Mouse (Mus musculus): ENCODE data around the gene Pofut1. TPM values are rescaled to one million over a fixed set of nuclear protein-coding genes. Genes with fewer than 3 reads are reported as not detected.
"Not testable (repeated sequence)": the region's sequence is repeated elsewhere in the genome, so short reads cannot be mapped to it uniquely, and the experiment has no call there.

Pofut1 gene
- polyA plus RNA-seq, 1 experiment from 2014 or later, result 9.0 TPM

GRCm38 (mm10) chr2:153274919-153275247 is 33.5 kb downstream of the Pofut1 start:
- WGBS, result 81% methylated on average over 6 of the region's 6 CpGs
- ATAC-seq (ENCODE audit: low FRiP score, low TSS enrichment), result no peak
- Histone ChIP-seq H3K4me3 (ENCODE audit: low read length) (no peak overlapping the region), H3K27me3 (ENCODE audit: control insufficient read depth, insufficient read depth, low read length) (no peaks in the 10 kb centered on the region), H3K9me3 (ENCODE audit: control insufficient read depth, low read length) (no peaks in the 10 kb centered on the region), H3K4me2 (replicated peaks; ENCODE audit: low read depth, low read length) (no peak overlapping the region), H3K36me3 (ENCODE audit: control insufficient read depth, insufficient read depth, low read length) (no peaks in the 10 kb centered on the region), H3K4me1 (ENCODE audit: control insufficient read depth, insufficient read depth, low read length) (no peaks in the 10 kb centered on the region), H3K9ac (ENCODE audit: low read depth, low read length) (no peak overlapping the region), H3K27ac (ENCODE audit: low read depth, low read length) (no peak overlapping the region)

- H3K4me1 ChIP-seq (ENCODE audit: control insufficient read depth, insufficient read depth, low read length); ATAC-seq (ENCODE audit: low FRiP score, low TSS enrichment); H3K27me3 ChIP-seq (ENCODE audit: control insufficient read depth, insufficient read depth, low read length); H3K9ac ChIP-seq (ENCODE audit: low read depth, low read length); H3K9me3 ChIP-seq (ENCODE audit: control insufficient read depth, low read length); H3K36me3 ChIP-seq (ENCODE audit: control insufficient read depth, insufficient read depth, low read length); H3K4me2 ChIP-seq (replicated peaks; ENCODE audit: low read depth, low read length); H3K27ac ChIP-seq (ENCODE audit: low read depth, low read length); H3K4me3 ChIP-seq (ENCODE audit: low read length): not testable (repeated sequence)
- 70% methylated on average over 3 of the region's 3 CpGs for WGBS
These were observed 34.2 kb downstream of the Pofut1 start for GRCm38 (mm10) chr2:153275577-153275976.

GRCm38 (mm10) chr2:153276440-153276839 is 35.1 kb downstream of the Pofut1 start:
- no peak for ATAC-seq (ENCODE audit: low FRiP score, low TSS enrichment)
- Histone ChIP-seq H3K9me3 (ENCODE audit: control insufficient read depth, low read length) (no peaks in the 10 kb centered on the region), H3K4me2 (replicated peaks; ENCODE audit: low read depth, low read length) (no peak overlapping the region), H3K36me3 (ENCODE audit: control insufficient read depth, insufficient read depth, low read length) (no peaks in the 10 kb centered on the region), H3K27me3 (ENCODE audit: control insufficient read depth, insufficient read depth, low read length) (no peaks in the 10 kb centered on the region), H3K4me3 (ENCODE audit: low read length) (no peak overlapping the region), H3K4me1 (ENCODE audit: control insufficient read depth, insufficient read depth, low read length) (no peaks in the 10 kb centered on the region), H3K27ac (ENCODE audit: low read depth, low read length) (no peak overlapping the region), H3K9ac (ENCODE audit: low read depth, low read length) (no peak overlapping the region)
- 91% methylated on average over 8 of the region's 8 CpGs for WGBS

GRCm38 (mm10) chr2:153276846-153277245 is 35.5 kb downstream of the Pofut1 start:
- not testable (repeated sequence) for H3K4me2 ChIP-seq (replicated peaks; ENCODE audit: low read depth, low read length); H3K27me3 ChIP-seq (ENCODE audit: control insufficient read depth, insufficient read depth, low read length); H3K4me1 ChIP-seq (ENCODE audit: control insufficient read depth, insufficient read depth, low read length); H3K9me3 ChIP-seq (ENCODE audit: control insufficient read depth, low read length); H3K4me3 ChIP-seq (ENCODE audit: low read length); ATAC-seq (ENCODE audit: low FRiP score, low TSS enrichment); H3K36me3 ChIP-seq (ENCODE audit: control insufficient read depth, insufficient read depth, low read length); H3K27ac ChIP-seq (ENCODE audit: low read depth, low read length); H3K9ac ChIP-seq (ENCODE audit: low read depth, low read length)
- 93% methylated on average over 5 of the region's 5 CpGs for WGBS

DNA sequence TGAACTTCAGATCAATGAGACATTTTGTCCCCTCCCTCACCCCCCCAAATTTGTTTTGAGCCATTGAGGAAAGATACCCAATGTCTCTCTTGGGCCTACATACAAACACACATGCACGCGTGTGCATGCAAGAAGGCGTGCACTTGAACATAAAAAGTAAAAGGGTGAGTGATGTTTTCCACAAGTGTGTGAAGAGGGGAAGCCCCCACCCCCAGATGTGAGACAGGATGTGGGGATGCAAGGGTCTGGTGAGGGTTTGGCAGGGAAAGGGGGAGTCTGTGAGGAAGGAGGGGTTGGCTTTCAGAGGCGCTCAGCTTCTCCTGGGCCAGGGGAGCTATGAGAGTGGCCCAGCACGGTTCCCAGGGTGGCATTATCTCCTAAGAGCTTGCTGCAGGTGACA is 37.0 kb downstream of the Pofut1 start:
- H3K4me1 ChIP-seq (ENCODE audit: control insufficient read depth, insufficient read depth, low read length), result no peaks in the 10 kb centered on the region
- no peak overlapping the region for H3K9ac ChIP-seq (ENCODE audit: low read depth, low read length)
- WGBS, result 85% methylated on average over 5 of the region's 5 CpGs
- no peaks in the 10 kb centered on the region for H3K9me3 ChIP-seq (ENCODE audit: control insufficient read depth, low read length)
- no peak overlapping the region for H3K4me2 ChIP-seq (replicated peaks; ENCODE audit: low read depth, low read length)
- H3K27ac ChIP-seq (ENCODE audit: low read depth, low read length), result no peak overlapping the region
- H3K27me3 ChIP-seq (ENCODE audit: control insufficient read depth, insufficient read depth, low read length), result no peaks in the 10 kb centered on the region
- H3K4me3 ChIP-seq (ENCODE audit: low read length), result no peak overlapping the region
- no peak for ATAC-seq (ENCODE audit: low FRiP score, low TSS enrichment)
- no peaks in the 10 kb centered on the region for H3K36me3 ChIP-seq (ENCODE audit: control insufficient read depth, insufficient read depth, low read length)

DNA sequence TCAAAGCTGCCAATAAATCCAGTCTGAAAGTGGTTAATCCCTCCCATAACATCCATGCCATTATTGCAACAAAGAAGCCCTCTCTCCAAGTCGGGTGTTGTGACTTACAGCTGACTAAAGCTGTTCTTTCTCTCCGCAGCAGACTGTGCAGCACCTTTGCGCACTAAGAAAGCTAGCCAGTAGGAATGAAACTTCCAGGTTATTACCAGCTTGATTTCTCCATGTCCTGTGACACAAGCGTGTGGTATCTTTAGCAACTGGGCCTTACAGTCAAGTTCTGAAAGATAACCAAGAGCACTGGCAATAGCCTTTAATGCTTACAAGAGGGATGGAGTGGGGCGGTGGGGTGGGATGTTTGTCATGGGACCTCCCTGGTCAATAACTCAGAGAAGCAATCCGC is 42.6 kb downstream of the Pofut1 start:
- WGBS, result 87% methylated on average over 6 of the region's 6 CpGs
- H3K4me2 ChIP-seq (replicated peaks; ENCODE audit: low read depth, low read length), result no peak overlapping the region
- no peak overlapping the region for H3K9ac ChIP-seq (ENCODE audit: low read depth, low read length)
- no peaks in the 10 kb centered on the region for H3K9me3 ChIP-seq (ENCODE audit: control insufficient read depth, low read length)
- 0 out of 2 replicates have a peak, but pooled peaks cover 7% of the 10 kb centered on the region for H3K4me1 ChIP-seq (ENCODE audit: control insufficient read depth, insufficient read depth, low read length)
- no peak overlapping the region for H3K4me3 ChIP-seq (ENCODE audit: low read length)
- H3K36me3 ChIP-seq (ENCODE audit: control insufficient read depth, insufficient read depth, low read length), result no peaks in the 10 kb centered on the region
- H3K27me3 ChIP-seq (ENCODE audit: control insufficient read depth, insufficient read depth, low read length), result no peaks in the 10 kb centered on the region
- no peak overlapping the region for H3K27ac ChIP-seq (ENCODE audit: low read depth, low read length)
- no peak for ATAC-seq (ENCODE audit: low FRiP score, low TSS enrichment)

GRCm38 (mm10) chr2:153286524-153286923 is 45.2 kb downstream of the Pofut1 start:
- no peak overlapping the region for H3K4me3 ChIP-seq (ENCODE audit: low read length)
- no peak overlapping the region for H3K27ac ChIP-seq (ENCODE audit: low read depth, low read length)
- H3K9me3 ChIP-seq (ENCODE audit: control insufficient read depth, low read length), result no peaks in the 10 kb centered on the region
- H3K4me2 ChIP-seq (replicated peaks; ENCODE audit: low read depth, low read length), result no peak overlapping the region
- WGBS, result 88% methylated on average over 4 of the region's 4 CpGs
- H3K4me1 ChIP-seq (ENCODE audit: control insufficient read depth, insufficient read depth, low read length), result peaks cover 7% of the 10 kb centered on the region; the same call in 1 of the 2 replicates
- H3K27me3 ChIP-seq (ENCODE audit: control insufficient read depth, insufficient read depth, low read length), result no peaks in the 10 kb centered on the region
- H3K9ac ChIP-seq (ENCODE audit: low read depth, low read length), result no peak overlapping the region
- no peaks in the 10 kb centered on the region for H3K36me3 ChIP-seq (ENCODE audit: control insufficient read depth, insufficient read depth, low read length)
- no peak for ATAC-seq (ENCODE audit: low FRiP score, low TSS enrichment)

DNA sequence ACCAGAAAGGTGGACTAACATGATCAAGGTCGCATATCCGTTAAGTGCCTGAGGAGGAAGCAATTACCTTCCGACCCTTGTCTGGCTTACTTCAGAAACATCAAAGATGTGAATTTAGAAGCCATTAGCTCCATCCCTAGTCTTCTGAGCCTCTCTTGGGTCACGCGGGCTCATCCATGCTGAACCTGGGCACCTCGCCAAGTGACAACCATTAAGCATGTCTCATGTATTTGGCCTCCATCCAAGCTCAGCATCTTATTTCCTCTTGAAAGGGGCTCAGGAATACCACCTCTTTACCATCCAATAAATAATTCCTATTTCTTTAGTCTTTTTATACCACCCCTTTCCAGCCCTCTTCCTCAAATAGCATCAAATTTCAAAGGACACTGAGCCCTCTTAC is 46.5 kb downstream of the Pofut1 start:
- no peak for ATAC-seq (ENCODE audit: low FRiP score, low TSS enrichment)
- Histone ChIP-seq H3K27ac (ENCODE audit: low read depth, low read length) (no peak overlapping the region), H3K9me3 (ENCODE audit: control insufficient read depth, low read length) (no peaks in the 10 kb centered on the region), H3K27me3 (ENCODE audit: control insufficient read depth, insufficient read depth, low read length) (no peaks in the 10 kb centered on the region), H3K9ac (ENCODE audit: low read depth, low read length) (no peak overlapping the region), H3K4me3 (ENCODE audit: low read length) (no peak overlapping the region), H3K36me3 (ENCODE audit: control insufficient read depth, insufficient read depth, low read length) (no peaks in the 10 kb centered on the region), H3K4me1 (ENCODE audit: control insufficient read depth, insufficient read depth, low read length) (peaks cover 15% of the 10 kb centered on the region), H3K4me2 (replicated peaks; ENCODE audit: low read depth, low read length) (no peak overlapping the region)
- 34% methylated on average over 6 of the region's 6 CpGs for WGBS

- H3K4me3 ChIP-seq (ENCODE audit: low read length), result peak within 1 kb of the TSS; percentile 98
- H3K27me3 ChIP-seq (ENCODE audit: control insufficient read depth, insufficient read depth, low read length), result no peaks in the 10 kb centered on the region
- H3K4me1 ChIP-seq (ENCODE audit: control insufficient read depth, insufficient read depth, low read length), result peaks cover 15% of the 10 kb centered on the region
- H3K9me3 ChIP-seq (ENCODE audit: control insufficient read depth, low read length), result no peaks in the 10 kb centered on the region
- peak within 1 kb of the TSS; percentile 91 for H3K9ac ChIP-seq (ENCODE audit: low read depth, low read length)
- peak within 1 kb of the TSS; percentile 77 for H3K4me2 ChIP-seq (replicated peaks; ENCODE audit: low read depth, low read length)
- no peaks in the 10 kb centered on the region for H3K36me3 ChIP-seq (ENCODE audit: control insufficient read depth, insufficient read depth, low read length)
- peak; percentile 91 for ATAC-seq (ENCODE audit: low FRiP score, low TSS enrichment)
- H3K27ac ChIP-seq (ENCODE audit: low read depth, low read length), result peak within 1 kb of the TSS; percentile 37; the same call in 1 of the 2 replicates
- WGBS, result under 1% methylated on average over 62 of the region's 63 CpGs
These were observed 49.9 kb downstream of the Pofut1 start, which contains the start of gene Kif3b for GRCm38 (mm10) chr2:153290938-153291928. Gene Kif3b, plus strand, starts transcription at chr2:153291413.

Measured in kidney, embryonic 14.5 days (tissue).